Mouse (Mus musculus): ENCODE measurements around the gene Slc9a8. TPM values are rescaled to one million over a fixed set of nuclear protein-coding genes. Genes with fewer than 3 reads are reported as not detected.

Gene Slc9a8
- total RNA-seq, 1 experiment from 2014 or later, result 56.3 TPM

DNA sequence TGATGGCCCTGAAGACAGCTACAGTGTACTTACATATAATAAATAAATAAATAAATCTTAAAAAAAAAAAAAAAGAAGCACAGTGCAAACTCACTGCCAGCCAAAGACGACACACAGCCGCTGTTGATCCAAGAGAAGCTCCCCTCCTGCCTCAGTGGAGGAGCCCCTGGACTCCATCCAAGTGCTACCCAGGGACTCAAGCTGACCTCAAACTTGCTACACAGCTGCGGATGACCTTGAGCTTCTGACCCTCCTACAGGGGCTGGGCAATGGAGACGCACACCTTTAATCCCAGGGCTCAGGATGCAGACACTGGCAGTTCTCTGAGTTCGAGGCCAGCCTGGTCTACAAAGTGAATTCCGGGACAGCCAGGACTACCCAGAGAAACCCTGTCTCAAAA is 66.5 kb downstream of the Slc9a8 start:
- ATAC-seq (replicated peaks in 1 of 2; ENCODE audit: insufficient read depth in 1 of 2, low FRiP score in 2 of 2, low TSS enrichment in 1 of 2, low read depth in 1 of 2, poor library complexity in 2 of 2, severe bottlenecking in 2 of 2), result no peak

DNA sequence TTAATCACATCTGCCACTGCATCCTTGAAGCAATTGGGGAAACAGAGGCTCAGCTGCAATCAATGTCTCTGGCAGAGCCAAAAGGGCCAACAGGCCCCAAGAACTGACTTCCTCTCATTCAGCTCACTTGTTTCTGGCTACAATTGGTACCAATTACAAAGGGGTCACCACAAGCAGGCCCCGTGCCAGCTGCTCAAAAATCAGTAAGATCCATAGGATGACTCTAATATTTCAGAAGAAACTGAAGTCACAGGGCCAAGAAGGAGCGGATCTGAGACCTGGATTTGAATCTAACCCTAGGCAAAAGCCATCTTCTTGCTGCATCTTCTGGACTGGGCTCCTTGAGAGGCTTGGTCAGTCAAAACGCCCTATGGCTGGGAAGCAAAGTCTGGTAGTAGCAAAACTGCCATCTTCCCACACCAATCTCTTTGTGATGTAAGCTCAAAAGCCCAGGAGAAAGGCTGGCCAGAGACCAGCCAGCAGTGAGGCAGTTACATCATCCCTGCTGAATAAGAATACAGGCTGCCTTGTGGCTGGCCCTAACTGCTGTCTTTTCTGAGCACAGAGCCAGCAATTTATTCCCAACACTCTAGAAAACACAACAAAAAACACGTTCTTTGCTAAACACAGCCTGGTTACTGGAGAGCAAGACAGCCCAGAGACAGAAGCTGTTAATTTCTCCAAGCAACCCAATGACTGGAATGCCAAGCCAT is 69.5 kb downstream of the Slc9a8 start:
- no peak for ATAC-seq (replicated peaks in 1 of 2; ENCODE audit: insufficient read depth in 1 of 2, low FRiP score in 2 of 2, low TSS enrichment in 1 of 2, low read depth in 1 of 2, poor library complexity in 2 of 2, severe bottlenecking in 2 of 2)

DNA sequence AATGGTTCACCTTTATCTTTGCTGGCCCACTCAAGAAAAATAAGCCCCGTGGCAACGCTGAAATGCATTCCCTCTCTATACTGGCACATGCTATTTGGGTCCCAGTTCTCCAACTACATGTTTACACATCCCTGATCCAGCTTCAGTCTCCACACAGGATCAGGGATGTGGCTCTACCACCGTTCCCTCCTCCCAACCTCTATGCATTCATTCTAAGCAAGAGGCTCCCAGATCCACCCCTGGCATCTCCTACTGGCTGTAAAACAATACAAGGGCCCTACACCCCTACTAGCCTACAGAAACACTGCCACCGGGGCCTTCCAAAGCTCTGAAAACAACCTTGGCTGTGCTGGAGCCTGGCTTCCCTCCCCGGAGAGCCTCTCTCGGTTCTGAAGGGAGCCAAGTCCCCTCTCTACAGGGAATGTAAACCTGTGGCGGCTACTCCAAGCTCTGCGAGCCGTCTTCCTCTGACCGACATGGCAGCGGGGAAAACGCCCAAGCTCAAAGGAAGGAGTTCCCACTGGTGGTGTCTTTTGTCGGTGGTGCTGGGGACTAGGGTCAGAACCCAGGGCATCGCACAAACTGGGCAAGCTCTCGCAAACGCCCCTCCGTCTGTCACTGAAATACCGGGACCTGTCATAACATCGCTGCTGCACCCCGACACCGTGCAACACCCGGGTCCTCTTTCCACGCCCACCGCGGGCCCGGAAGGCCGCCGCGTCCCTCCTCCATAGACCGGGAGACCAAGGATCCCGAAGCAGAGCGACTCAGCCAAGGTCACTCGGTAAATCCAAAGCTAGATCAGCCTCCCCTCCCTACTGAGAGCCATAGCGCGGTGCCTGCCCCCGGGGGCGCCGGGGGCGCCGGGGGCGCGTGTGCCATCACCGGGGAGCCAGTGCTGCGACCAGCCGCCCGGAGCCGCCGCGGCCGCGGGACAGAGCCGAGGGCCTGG is 70.5 kb downstream of the Slc9a8 start, which contains the start of gene Rnf114:
Gene Rnf114, plus strand, starts transcription at position 889 of the 952 bp plus-strand sequence.
- ATAC-seq (replicated peaks in 1 of 2; ENCODE audit: insufficient read depth in 1 of 2, low FRiP score in 2 of 2, low TSS enrichment in 1 of 2, low read depth in 1 of 2, poor library complexity in 2 of 2, severe bottlenecking in 2 of 2), result peak in 1 of 2 experiments; percentile 24; a peak in 1 of 4 replicates

DNA sequence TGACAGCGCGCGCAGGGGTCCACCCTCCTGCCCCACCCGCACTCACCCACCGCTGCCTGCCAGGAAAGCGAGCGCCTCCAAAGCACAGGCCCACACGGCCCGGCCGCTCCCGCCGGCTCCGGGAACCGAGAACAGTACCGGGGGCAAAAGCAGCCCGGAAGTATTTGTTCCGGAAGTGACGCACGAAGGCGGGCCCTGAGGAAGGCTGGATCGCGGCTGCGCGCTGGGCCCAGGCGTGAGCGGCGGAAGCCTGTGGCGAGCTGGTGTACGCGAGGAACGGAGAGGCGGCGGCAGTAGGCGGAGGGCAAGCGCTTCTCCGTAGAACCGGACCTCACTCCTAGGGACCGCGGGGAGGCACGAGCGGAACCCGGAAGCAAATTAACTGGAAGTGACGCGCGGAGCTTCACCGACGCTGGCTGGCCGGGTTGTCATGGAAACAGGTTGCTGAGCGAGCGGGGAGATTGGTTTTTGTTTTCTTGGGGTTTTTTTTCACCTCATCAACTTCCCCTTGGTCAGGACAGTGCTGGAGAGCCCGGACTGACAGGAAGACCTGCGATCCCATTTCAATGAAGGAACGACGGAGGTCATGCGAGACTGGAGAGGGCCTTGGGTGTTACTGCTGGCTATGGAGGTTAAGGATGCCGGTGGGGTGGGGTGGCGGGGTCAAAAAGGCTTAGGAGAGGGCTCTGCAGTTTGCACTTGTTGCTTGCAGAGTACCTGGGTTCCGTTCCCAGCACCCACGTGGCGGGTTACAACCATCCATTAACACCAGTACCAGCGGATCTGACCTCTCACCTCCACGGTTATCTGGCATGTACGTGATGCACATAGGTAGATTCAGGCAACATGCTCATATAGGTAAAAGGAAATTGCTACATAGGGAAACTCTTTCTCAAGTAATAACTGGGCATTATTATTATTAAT is 71.5 kb downstream of the Slc9a8 start, which contains the start of gene Spata2:
Gene Spata2, minus strand, starts transcription at position 175 of the 924 bp plus-strand sequence.
- peak; percentile 72 to 87 for ATAC-seq (replicated peaks in 1 of 2; ENCODE audit: insufficient read depth in 1 of 2, low FRiP score in 2 of 2, low TSS enrichment in 1 of 2, low read depth in 1 of 2, poor library complexity in 2 of 2, severe bottlenecking in 2 of 2)

DNA sequence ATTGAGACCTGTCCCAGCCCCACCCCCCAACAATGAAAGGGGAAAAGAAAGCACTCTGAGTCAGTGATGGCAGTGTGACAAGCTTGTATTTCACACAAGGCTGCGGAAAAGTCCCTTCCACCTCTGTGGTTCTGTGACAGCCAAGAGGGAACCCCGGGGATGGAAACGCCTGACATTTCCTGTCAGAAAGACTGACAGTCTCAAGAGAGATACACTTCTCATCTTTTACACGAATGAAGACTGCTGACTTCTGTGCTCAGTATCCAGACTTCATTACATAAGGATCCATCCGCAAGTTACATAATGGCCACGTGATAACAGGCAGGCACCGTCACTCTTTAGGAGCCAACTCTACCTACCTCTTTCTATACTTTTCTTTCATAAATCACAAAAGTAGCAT is 74.9 kb downstream of the Slc9a8 start:
- ATAC-seq (replicated peaks in 1 of 2; ENCODE audit: insufficient read depth in 1 of 2, low FRiP score in 2 of 2, low TSS enrichment in 1 of 2, low read depth in 1 of 2, poor library complexity in 2 of 2, severe bottlenecking in 2 of 2), result no peak

DNA sequence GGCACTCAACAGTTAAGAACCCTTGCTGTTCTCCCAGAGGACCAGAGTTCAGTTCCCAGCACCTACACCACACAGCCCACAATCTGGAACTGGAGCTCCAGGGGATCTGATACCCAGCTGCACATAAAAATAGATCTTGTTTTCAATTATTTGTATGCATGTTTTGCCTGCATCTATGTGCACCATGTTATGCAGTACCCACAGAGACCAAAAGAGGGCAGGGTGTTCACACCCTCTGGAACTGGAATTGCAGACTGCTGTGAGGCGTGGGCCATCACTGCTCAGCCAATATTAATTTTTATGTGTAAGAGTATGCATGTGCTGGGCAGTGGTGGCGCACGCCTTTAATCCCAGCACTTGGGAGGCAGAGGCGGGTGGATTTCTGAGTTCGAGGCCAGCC is 75.8 kb downstream of the Slc9a8 start:
- ATAC-seq (replicated peaks in 1 of 2; ENCODE audit: insufficient read depth in 1 of 2, low FRiP score in 2 of 2, low TSS enrichment in 1 of 2, low read depth in 1 of 2, poor library complexity in 2 of 2, severe bottlenecking in 2 of 2), result peak; percentile 52 to 59; a peak in 3 of 4 replicates

DNA sequence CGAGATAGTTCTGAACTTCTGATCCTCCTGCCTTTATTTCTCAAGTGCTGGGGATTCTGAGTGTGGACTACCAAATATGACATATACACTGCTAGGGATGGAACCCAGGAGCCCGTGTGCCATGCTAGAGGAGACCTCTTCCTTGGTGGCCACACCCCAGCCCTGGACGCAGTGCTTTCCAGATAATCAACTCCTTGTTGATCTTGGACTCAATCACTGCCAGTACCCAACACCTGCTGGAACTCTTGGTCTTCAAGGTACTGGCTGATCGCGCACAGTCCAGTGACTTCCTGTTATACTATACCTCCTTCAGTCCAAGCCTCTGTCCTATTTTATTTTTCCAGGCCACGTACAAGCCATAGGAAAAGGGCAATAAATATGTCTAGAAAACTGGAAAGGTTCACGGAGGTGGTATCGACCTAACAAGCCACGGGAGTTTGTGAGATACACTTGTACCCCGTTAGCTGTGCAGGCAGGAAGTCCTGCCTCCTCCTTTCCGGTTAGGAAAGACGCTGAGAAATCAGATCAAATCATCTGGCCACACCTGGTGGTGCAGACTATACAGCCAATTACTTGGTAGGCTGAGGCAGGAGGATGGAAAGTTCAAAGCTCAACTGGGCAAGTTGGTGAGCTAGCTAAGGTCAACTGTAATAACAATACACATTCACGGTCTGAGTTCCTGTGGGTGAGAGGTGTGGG is 81.2 kb downstream of the Slc9a8 start:
- peak in 1 of 2 experiments; percentile 8; a peak in 1 of 4 replicates for ATAC-seq (replicated peaks in 1 of 2; ENCODE audit: insufficient read depth in 1 of 2, low FRiP score in 2 of 2, low TSS enrichment in 1 of 2, low read depth in 1 of 2, poor library complexity in 2 of 2, severe bottlenecking in 2 of 2)

DNA sequence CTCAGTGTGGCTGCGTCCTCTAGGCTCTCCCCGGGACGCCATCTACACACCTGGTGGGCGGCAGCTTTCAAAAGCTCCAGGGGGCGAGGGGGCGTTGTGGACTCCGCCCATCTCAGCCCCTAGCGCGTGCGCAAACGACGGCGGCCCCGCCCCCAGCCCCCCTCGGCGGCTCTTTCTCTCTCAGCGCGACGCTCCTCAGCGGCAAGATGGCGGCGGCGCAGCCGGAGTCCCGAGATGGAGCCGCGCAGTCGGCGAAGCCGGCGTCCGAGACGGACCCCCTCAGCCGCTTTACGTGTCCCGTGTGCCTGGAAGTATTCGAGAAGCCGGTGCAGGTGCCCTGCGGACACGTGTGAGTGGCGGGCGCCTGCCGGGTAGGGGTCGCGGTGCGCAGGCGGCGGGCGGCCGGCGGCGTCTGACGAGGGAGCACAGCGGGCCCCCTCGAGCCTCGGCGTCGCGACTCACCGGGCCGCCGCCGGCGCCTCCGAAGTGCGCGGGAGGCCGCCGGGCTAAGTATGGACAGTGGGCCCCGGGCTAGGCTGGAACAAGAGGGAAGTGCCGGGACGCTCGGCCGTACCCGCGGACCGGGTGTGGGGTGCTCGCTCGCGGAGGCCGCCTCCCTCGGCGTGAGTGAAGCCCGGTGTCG is 81.9 kb downstream of the Slc9a8 start:
- peak; percentile 69 to 82 for ATAC-seq (replicated peaks in 1 of 2; ENCODE audit: insufficient read depth in 1 of 2, low FRiP score in 2 of 2, low TSS enrichment in 1 of 2, low read depth in 1 of 2, poor library complexity in 2 of 2, severe bottlenecking in 2 of 2)

DNA sequence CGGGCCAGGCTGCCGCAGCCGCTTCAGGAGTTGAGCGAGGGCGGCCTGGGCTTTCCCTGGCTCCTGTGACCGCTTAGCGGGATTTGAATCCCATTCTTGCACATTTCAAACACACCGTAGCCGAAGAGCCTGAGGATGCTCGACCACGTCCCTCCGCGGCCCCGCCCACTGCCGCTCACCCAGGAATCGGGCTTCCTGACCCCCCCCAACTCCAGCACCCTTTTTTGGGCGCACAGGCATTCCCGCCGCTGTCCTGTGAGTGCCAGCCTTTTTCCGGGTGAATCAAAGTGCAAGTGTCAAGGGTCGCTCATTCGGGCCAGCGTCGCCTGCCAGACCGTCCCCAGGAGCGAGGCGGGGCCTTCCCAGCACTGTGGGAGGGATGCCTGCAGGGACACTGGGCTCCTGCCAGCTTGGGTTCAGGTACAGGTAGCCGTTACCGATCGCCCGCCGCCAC is 82.4 kb downstream of the Slc9a8 start:
- no peak for ATAC-seq (replicated peaks in 1 of 2; ENCODE audit: insufficient read depth in 1 of 2, low FRiP score in 2 of 2, low TSS enrichment in 1 of 2, low read depth in 1 of 2, poor library complexity in 2 of 2, severe bottlenecking in 2 of 2)

DNA sequence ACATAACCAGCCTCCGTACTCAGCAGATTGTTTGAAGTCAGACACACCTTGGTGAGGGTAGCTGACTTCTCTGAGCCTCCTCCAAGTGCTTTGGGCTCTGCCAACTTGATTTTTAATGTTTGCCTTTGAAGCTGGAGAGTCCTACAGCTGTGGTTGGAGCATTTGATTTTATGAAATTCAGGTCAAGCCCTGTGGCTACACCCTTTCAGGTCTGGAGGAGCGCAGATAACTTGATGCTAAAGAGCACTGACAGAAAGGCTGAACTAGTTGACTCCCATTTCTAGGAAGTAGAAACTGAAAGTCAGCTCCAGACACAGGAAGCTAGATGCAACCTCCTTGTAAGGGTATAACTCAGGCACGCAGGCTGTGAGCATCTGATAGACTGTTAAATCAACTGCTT is 83.6 kb downstream of the Slc9a8 start:
- peak; percentile 61 to 69 for ATAC-seq (replicated peaks in 1 of 2; ENCODE audit: insufficient read depth in 1 of 2, low FRiP score in 2 of 2, low TSS enrichment in 1 of 2, low read depth in 1 of 2, poor library complexity in 2 of 2, severe bottlenecking in 2 of 2)

DNA sequence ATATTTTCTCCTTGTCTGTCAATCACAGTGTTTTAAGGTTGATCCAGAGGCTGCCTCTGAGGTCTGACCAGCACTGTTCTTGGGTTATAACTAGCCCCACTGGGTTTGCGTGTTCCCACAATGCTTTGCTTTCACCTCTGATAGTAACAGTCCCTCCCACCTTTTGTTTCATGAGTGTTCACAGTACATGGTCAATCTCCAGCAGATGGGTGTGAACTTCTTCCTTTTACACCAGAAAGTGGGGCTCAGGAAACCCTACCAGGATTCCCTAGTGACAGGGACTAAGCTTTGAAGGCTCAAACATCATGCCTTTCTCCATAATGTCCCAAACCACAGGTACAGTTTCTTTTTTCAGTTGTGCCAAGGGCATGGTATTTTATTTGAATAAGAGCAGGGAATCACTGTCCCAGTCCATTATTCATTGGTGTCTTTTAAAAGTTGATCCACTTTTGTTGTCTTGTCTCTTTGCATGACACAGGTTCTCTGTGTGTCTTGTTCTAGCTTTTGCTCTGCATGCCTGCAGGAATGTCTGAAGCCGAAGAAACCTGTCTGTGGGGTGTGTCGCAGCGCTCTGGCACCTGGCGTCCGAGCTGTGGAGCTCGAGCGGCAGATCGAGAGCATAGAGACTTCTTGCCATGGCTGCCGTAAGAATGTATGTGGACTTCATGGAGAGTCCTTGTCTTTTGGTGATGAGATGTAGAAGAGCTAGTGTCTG is 85.2 kb downstream of the Slc9a8 start:
- ATAC-seq (replicated peaks in 1 of 2; ENCODE audit: insufficient read depth in 1 of 2, low FRiP score in 2 of 2, low TSS enrichment in 1 of 2, low read depth in 1 of 2, poor library complexity in 2 of 2, severe bottlenecking in 2 of 2), result no peak

DNA sequence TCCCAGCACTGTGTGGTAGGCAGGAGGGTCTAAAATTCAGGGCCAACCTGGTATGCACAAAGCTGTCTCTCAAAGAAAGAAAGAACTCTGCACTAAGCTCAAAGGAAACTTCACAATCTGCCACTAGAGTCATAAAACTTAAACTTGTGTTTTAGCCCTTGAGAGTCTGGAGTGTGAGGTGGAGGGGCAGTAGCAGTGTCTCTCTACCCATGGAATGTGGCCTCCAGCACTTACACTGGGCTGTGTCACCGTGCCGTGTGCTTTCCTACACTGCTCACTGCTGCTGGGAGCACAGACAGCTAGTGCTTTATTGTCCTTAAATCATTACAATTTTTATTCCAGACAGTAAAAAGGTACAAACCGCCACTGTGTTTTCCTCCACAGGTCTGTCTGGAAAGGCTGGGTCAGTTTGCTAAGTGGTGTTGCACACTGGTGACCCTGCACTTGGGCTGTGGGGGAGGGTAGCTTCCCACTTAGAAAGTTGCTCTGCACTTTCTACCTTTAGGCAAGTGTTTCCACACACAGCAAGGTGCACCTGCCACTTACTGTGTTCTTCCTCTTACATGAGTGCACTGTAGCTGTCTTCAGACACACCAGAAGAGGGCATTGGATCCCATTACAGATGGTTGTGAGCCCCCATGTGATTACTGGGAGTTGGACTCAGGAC is 86.3 kb downstream of the Slc9a8 start:
- no peak for ATAC-seq (replicated peaks in 1 of 2; ENCODE audit: insufficient read depth in 1 of 2, low FRiP score in 2 of 2, low TSS enrichment in 1 of 2, low read depth in 1 of 2, poor library complexity in 2 of 2, severe bottlenecking in 2 of 2)

DNA sequence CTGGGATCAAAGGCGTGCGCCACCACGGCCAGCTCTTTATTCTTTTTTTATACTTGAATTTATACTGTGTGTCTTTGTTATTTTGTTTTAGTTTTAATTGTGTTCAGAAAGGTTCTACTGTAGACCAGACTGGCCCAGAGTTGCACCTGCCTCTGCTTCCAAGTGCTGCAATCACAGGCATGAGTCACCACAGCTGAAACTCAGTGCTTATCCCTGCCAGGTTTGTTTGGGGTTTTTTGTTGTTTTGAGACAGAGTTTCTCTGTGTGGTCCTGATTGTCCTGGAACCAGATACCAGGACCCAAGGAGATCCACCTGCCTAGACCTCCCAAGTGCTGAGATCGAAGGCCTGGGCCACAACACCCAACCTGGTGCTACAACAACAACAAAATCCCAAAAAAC is 87.1 kb downstream of the Slc9a8 start:
- no peak for ATAC-seq (replicated peaks in 1 of 2; ENCODE audit: insufficient read depth in 1 of 2, low FRiP score in 2 of 2, low TSS enrichment in 1 of 2, low read depth in 1 of 2, poor library complexity in 2 of 2, severe bottlenecking in 2 of 2)

DNA sequence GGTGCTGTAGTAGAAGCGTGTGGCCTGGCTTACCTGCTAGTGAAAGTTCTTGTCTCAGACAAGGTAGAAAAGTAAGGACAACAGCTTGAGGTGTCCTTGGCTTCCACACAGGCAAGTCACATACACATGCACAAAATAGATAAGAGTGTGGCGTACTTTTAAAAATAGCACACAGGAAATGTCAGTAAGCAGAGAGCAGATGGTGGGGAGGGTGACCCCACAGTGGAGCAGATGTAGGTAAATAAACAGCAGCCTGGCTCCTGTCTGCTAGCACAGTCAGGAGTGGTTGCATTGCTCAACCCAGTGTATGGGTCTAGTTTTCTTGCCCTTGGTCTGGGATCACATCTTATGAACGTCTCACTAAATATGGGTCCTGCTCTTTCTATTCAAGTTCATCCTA is 89.0 kb downstream of the Slc9a8 start:
- ATAC-seq (replicated peaks in 1 of 2; ENCODE audit: insufficient read depth in 1 of 2, low FRiP score in 2 of 2, low TSS enrichment in 1 of 2, low read depth in 1 of 2, poor library complexity in 2 of 2, severe bottlenecking in 2 of 2), result peak; percentile 59 to 73

DNA sequence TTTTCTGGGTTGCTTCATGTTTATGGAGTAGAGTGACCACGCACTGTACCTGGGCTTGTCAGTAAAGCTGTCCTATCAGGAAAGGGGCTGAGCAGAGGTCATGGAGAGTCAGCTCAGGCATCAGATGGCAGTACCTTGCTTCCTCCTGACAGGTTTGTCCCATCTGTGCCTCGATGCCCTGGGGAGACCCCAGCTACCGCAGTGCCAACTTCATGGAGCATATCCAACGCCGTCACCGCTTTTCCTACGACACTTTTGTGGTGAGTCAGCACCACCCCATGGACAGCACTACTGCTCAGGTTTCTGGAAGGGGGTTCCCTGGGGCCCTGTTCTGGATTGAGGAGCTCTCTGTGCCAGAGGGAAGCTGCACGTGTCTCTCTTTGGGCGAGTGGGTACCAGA is 90.9 kb downstream of the Slc9a8 start:
- ATAC-seq (replicated peaks in 1 of 2; ENCODE audit: insufficient read depth in 1 of 2, low FRiP score in 2 of 2, low TSS enrichment in 1 of 2, low read depth in 1 of 2, poor library complexity in 2 of 2, severe bottlenecking in 2 of 2), result no peak
